9 mouse cellular contexts compared by ENCODE assay signal in genomic region chr12:109398951-109399350, GRCm38 (mm10). TPM values are rescaled to one million over a fixed set of nuclear protein-coding genes. Genes with fewer than 3 reads are reported as not detected.
DNase-seq lines count a peak whose midpoint lies in the region; ATAC-seq and TF ChIP-seq lines count a peak whose summit lies in the region.
"Had no signal": no experiment of that assay in that cellular context is flagged by ENCODE, and none has a peak within 500 bp of the region (broad histone marks: within the 10 kb centered on the region; RNA-seq: fewer than 3 reads in every experiment).

No protein-coding gene starts in this region.

- peak; percentile 84 for DNase-seq in heart, adult 11 months
- DNase-seq in heart, postnatal 4 days = no peak
- DNase-seq in liver = peak; percentile 42
- DNase-seq in liver, postnatal 0 days = no peak
- no peak for DNase-seq in frontal cortex, adult 2 months (ENCODE audit: extremely low spot score in 1 of 2, low spot score in 1 of 2)
- DNase-seq: thymus, postnatal 36 days had no signal

- no peak for TF ChIP-seq CTCF in liver, postnatal 0 days (IDR thresholded peaks at IDR 0.05; ENCODE audit: low read depth)

- H3K27ac ChIP-seq in liver, postnatal 0 days (ENCODE audit: low read depth) = no peak overlapping the region
- H3K27ac ChIP-seq in embryonic facial prominence, embryonic 13.5 days = peak overlapping the region; percentile 29
- H3K27ac ChIP-seq in liver, embryonic 15.5 days (replicated peaks) = 0 out of 2 replicates have a peak overlapping the region, but pooled peaks have one; percentile 3

- no peak for TF ChIP-seq EP300 in liver, postnatal 0 days (IDR thresholded peaks at IDR 0.05; ENCODE audit: low read depth)

- no peak overlapping the region for H3K9ac ChIP-seq in liver, postnatal 0 days (replicated peaks)
- no peak overlapping the region for H3K9ac ChIP-seq in embryonic facial prominence, embryonic 13.5 days
- no peak overlapping the region for H3K9ac ChIP-seq in liver, embryonic 15.5 days

- 24% methylated on average over 6 of the region's 6 CpGs for whole genome bisulfite sequencing in liver, postnatal 0 days (ENCODE audit: insufficient replicate concordance)
- WGBS in embryonic facial prominence, embryonic 13.5 days = 20% methylated on average over 6 of the region's 6 CpGs
- 17% methylated on average over 6 of the region's 6 CpGs for WGBS in liver, embryonic 15.5 days (ENCODE audit: insufficient replicate concordance)

- H3K27me3 ChIP-seq in liver, postnatal 0 days (ENCODE audit: insufficient read depth, low read length) = no peaks in the 10 kb centered on the region
- peaks cover 11% of the 10 kb centered on the region for H3K27me3 ChIP-seq in embryonic facial prominence, embryonic 13.5 days
- no peaks in the 10 kb centered on the region for H3K27me3 ChIP-seq in liver, embryonic 15.5 days

- H3K4me1 ChIP-seq in liver, postnatal 0 days (ENCODE audit: insufficient read depth) = peaks cover 5% of the 10 kb centered on the region; the same call in 1 of the 2 replicates
- H3K4me1 ChIP-seq in embryonic facial prominence, embryonic 13.5 days = peaks cover 67% of the 10 kb centered on the region
- H3K4me1 ChIP-seq in liver, embryonic 15.5 days (replicated peaks) = peaks cover 22% of the 10 kb centered on the region

- ATAC-seq in liver, postnatal 0 days = no peak
- ATAC-seq in embryonic facial prominence, embryonic 13.5 days (ENCODE audit: insufficient number of reproducible peaks, insufficient read depth, low FRiP score, low TSS enrichment, low read depth) = no peak
- ATAC-seq in liver, embryonic 15.5 days (ENCODE audit: insufficient read depth) = 0 out of 2 replicates have a peak, but pooled peaks have one; percentile 13
- no peak for ATAC-seq in erythroblast, adult 5-6 weeks (replicated peaks; ENCODE audit: low FRiP score, poor library complexity, severe bottlenecking)

- H3K36me3 ChIP-seq in liver, postnatal 0 days (replicated peaks; ENCODE audit: insufficient read depth, low read length) = no peaks in the 10 kb centered on the region
- no peaks in the 10 kb centered on the region for H3K36me3 ChIP-seq in embryonic facial prominence, embryonic 13.5 days
- no peaks in the 10 kb centered on the region for H3K36me3 ChIP-seq in liver, embryonic 15.5 days (replicated peaks)

- H3K4me2 ChIP-seq in liver, postnatal 0 days (ENCODE audit: low read depth, low read length) = no peak overlapping the region
- peak overlapping the region; percentile 41; the same call in 1 of the 2 replicates for H3K4me2 ChIP-seq in embryonic facial prominence, embryonic 13.5 days
- no peak overlapping the region for H3K4me2 ChIP-seq in liver, embryonic 15.5 days

- no peak overlapping the region for H3K4me3 ChIP-seq in liver, postnatal 0 days (ENCODE audit: low read depth, low read length)
- H3K4me3 ChIP-seq in embryonic facial prominence, embryonic 13.5 days = no peak overlapping the region
- H3K4me3 ChIP-seq in liver, embryonic 15.5 days (replicated peaks) = no peak overlapping the region

- no peaks in the 10 kb centered on the region for H3K9me3 ChIP-seq in liver, postnatal 0 days (ENCODE audit: low read length)
- H3K9me3 ChIP-seq in embryonic facial prominence, embryonic 13.5 days = no peaks in the 10 kb centered on the region
- no peaks in the 10 kb centered on the region for H3K9me3 ChIP-seq in liver, embryonic 15.5 days (replicated peaks)

RNA-seq across cellular contexts. Expression of gene Dlk1, which starts 53.7 kb away (rescaled TPM):
- total RNA-seq in heart, postnatal 4 days (2021) = 10 to 100 TPM; 66.1 to 72.8 TPM
- polyA plus RNA-seq in liver, postnatal 0 days (2015; fragmentation: Nextera tagmentation; extraction: Ambion mirVana) = 50.7 and 52.1 TPM in 2 replicates
- 176 and 272 TPM in 2 replicates for polyA plus RNA-seq in embryonic facial prominence, embryonic 13.5 days (2015; fragmentation: Nextera tagmentation; extraction: Ambion mirVana)
- polyA plus RNA-seq in liver, embryonic 15.5 days (2015; fragmentation: Nextera tagmentation; extraction: Ambion mirVana) = 455 and 460 TPM in 2 replicates
- total RNA-seq in erythroblast, adult 5-6 weeks (2015; ENCODE audit: low replicate concordance) = 2.5 TPM in 1 of 2 replicates, not detected in the other
- not detected in 2 replicates for total RNA-seq in erythroblast, adult 5-6 weeks (2017; ENCODE audit: low replicate concordance)
- polyA plus RNA-seq in frontal cortex, adult 2 months (2012; rRNA removed) = 2.9 and 3.1 TPM in 2 replicates

Comparison
In these comparisons a context has a peak if more than half of its experiments do, and no peak if none do; other contexts are left out.
1. DNase-seq: peak in heart, adult 11 months (single experiment) and liver (single experiment); none in heart, postnatal 4 days (single experiment), liver, postnatal 0 days (single experiment) and frontal cortex, adult 2 months (0 of 2).
2. RNA of gene Dlk1, which starts 53.7 kb away (polyA plus RNA-seq): 455 to 460 TPM in liver, embryonic 15.5 days, 176 to 272 TPM in embryonic facial prominence, embryonic 13.5 days and 50.7 to 52.1 TPM in liver, postnatal 0 days; 2.9 to 3.1 TPM in frontal cortex, adult 2 months; every median in the first group is over 10 times any median in the second.